Mouse (Mus musculus): Measurements from ENCODE around the gene Trim27.

Gene Trim27

GRCm38 (mm10) chr13:21179367-21179723, at the start of gene Trim27:
Gene Trim27 (plus strand): TSS chr13:21179445.
- DNase-seq: no peak

DNA sequence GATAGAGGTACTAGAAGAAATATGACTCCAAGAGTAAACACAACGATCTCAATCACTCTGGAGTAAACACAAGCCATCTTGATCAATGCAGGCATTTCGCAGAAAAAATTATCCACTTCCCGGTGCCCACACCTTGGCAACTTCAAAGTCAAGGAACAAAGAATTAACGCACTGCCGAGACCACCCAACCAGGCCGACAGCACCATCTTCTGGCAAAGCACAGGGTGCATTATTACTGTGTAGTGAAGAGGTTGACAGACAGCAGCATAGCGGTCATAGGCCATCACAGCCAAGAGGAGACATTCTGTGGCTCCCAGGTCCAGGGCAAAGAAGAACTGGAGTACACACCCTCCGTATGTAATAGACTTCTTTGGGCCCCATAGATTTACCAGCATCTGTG, 36.8 kb upstream of the Trim27 start:
- DNase-seq: no peak

GRCm38 (mm10) chr13:21145767-21146166, 33.5 kb upstream of the Trim27 start, which contains the start of gene Olfr1368:
Gene Olfr1368 (minus strand): TSS chr13:21145867.
- no peak for DNase-seq

DNA sequence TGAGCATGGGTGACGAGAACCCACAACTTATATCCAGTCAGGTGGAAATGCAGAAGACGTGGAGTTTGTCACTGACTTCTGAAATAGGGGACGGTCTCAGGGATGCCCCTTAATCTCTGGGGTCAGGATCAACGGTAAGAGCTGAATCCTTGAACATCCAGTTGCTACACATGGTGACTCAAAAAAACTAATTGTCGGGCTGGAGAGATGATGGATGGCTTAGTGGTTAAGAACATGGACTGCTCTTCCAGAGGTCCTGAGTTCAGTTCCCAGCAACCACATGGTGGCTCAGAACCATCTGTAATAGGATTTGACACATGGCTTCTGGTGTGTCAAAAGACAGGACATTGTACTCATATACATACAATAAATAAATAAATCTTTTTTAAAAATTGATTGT, 23.4 kb upstream of the Trim27 start:
- no peak for DNase-seq

GRCm38 (mm10) chr13:21158071-21158470, 21.2 kb upstream of the Trim27 start:
- no peak for DNase-seq

- peak; percentile 89 to 91 for DNase-seq
Measured at GRCm38 (mm10) chr13:21158785-21159474, 20.3 kb upstream of the Trim27 start.

- peak in 1 of 2 experiments; percentile 39 for DNase-seq
Measured at GRCm38 (mm10) chr13:21159475-21159819, 19.8 kb upstream of the Trim27 start.

DNA sequence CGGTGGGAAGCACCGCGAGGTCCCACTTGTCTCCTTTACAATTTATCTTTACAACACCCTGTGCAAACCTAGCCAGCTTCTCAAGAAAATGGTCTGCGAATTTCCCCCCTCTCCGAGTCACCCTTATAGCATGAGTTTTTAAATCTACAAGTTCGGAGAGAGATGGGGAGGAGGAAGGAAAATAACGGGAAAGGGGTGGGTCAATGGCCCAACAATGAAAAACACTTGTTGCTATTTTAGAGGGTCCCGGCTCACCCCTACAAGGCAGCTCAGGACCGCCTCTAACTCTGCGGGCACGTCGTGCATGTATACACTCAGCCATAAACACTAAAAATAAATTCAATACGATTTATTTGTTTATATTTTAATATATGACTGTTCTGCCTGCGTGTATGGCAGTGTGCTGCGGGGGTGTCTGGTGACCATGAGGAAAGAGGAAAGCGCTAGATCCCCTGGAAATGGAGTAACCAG, 19.2 kb upstream of the Trim27 start:
- peak in 1 of 2 experiments; percentile 24 for DNase-seq

GRCm38 (mm10) chr13:21160657-21161590, 18.3 kb upstream of the Trim27 start:
- DNase-seq: peak; percentile 82 to 92

GRCm38 (mm10) chr13:21161591-21161990, 17.7 kb upstream of the Trim27 start:
- DNase-seq: no peak

GRCm38 (mm10) chr13:21162591-21162990, 16.7 kb upstream of the Trim27 start:
- no peak for DNase-seq

DNA sequence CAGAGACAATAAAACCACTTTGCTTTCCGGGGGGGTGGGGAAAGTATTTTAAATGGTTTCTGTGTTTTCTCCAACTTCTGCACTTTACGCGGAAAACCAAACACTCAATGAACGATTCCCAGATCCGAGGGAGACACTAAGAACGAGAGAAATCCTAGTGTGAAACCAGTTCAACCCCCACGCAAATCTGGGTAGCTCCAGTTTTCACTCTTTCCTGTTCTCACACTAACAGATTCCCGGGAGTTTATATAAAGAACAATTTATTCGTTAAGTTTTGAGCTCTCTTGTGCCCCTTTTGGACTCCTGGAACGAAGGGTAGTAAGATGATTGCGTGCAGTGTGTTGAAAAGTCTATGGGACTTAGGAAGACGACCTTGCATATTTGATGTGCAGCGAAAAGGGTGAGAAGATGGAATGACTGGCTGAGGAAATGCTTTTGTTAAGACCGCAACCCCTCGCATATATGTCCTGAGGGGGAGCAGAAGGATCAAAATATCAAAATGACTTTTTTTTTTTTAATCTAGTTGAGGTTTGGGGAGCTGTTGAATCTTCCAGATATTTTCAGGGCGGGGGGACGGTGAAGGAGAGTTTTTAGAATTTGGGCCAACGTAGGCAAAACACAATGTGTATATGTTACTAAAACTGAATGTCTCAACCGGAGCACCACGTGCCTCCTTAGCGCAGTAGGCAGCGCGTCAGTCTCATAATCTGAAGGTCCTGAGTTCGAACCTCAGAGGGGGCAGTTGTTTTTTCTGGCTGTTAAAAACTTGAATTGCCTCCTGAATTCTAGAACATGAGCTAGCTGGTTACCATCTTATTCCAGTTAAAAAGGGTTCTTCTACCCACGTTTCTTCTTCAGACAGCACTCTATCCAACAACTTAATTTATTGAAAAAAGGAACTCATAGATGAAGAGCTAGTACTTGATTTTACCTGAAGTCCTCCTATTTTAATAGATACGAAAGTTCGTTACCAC, 12.0 kb upstream of the Trim27 start:
- DNase-seq: peak; percentile 69 to 82

- peak in 1 of 2 experiments; percentile 25 for DNase-seq
Measured at GRCm38 (mm10) chr13:21167910-21168300, 11.3 kb upstream of the Trim27 start.

DNA sequence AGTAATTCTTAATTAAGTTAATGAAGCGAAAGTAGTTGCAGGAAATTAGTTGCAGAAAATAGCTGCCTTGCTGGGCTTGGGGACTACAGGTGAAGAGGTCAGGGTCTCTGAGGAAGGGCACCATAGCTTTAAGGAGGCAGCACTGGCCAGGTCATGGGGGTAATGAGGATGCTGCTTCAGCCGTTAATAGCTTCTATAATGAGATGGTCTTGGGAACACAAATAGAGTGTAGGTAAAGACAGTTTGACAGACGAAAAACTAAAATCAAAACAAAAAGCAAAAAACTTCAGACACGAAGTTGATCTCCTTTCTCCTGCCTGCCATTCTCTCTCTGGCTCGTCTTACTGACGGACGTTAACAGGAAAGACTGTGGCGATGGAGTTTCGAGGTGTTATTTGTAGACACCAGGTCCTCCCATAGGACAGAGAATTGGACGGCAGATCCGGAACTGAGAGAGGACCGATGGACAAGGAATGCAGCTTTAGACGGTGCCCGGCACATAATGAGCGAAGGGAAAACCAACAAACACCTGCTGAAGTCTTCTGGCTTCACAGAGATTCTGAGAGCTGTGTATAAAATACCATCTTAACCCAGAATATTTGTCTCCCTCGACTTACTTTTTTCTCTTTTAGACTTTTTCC, 10.8 kb upstream of the Trim27 start:
- DNase-seq: peak; percentile 38 to 48

GRCm38 (mm10) chr13:21169121-21169656, 10.1 kb upstream of the Trim27 start:
- DNase-seq: peak in 1 of 2 experiments; percentile 23

DNA sequence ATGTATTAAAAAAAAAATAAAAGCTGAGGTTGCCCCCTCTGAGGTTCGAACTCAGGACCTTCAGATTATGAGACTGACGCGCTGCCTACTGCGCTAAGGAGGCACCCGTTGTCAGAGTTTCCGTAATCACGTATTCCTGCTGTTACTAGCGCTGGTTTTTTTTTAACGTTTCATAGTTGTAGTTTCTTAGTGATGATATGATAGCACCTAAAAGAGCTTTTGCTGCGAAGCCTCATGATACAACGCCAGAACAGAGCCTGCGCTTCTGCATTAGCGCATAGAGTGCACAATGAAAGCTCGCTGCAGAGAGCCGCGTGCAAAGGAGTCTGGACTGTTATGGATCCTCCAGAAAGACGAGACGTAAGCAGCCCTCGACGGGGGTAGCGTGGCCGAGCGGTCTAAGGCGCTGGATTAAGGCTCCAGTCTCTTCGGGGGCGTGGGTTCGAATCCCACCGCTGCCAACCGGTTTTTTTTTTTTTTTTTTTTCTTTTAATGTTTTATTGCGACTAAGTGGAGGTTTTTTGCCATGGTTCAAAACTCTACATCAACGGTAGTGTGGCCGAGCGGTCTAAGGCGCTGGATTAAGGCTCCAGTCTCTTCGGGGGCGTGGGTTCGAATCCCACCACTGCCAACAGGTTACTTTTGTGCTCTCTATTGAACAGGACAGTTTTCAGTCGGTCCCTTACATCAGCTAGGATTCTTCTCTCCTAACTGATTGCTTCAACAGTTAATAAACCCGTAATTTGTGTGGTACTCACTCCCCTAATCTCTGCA, 9.4 kb upstream of the Trim27 start:
- DNase-seq: peak; percentile 57 to 72

DNA sequence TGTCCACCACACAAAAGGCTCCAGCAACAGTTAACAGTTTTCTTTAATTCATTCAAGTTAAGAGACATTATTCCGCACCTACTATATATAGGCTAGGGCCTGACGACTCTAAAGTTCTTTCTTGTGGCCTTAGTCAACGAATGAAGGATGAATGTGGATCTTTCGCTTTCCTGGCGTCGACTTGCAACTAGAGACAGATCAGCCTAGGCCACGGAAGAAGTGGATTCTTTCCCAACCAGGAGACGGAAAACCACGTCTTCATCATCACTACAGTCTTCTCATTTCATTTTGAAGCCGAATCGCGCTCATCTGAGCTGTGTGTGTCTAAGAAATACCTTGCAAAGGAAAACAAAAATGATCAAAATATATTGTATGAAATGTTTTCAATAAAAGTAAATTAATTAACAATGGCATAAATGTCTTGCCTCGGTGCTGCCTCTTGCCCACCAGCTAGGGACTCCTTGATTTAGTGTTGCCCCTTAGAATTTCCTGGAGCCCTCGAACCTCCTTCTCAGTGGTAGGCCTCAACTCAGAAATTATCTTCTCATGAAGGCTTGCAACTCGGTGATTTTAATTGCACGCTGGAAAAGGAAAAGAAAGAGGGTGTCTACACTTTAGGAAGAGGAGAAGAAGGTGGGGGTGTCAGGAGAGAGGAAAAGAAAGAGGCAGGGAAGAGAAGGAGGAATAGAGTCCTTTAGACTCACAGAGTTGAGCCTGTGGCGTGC, 8.7 kb upstream of the Trim27 start:
- no peak for DNase-seq

DNA sequence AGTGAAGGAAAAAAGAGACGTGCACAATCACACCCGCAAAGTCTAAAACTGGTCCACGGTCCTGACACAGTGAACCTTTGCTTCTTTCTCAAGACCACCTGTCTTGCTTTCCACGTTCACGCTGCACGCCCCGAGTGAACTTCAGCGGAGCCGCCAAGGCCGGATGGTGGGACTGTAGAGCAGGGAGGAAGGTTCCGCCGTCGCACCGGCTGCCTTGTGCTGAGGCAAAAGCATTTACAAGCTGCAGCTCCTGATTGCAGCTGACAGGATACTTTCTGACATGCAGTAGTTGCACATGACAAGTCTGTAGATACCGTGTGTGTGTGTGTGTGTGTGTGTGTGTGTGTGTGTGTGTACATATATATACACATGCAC, 8.1 kb upstream of the Trim27 start:
- DNase-seq: peak in 1 of 2 experiments; percentile 31

DNA sequence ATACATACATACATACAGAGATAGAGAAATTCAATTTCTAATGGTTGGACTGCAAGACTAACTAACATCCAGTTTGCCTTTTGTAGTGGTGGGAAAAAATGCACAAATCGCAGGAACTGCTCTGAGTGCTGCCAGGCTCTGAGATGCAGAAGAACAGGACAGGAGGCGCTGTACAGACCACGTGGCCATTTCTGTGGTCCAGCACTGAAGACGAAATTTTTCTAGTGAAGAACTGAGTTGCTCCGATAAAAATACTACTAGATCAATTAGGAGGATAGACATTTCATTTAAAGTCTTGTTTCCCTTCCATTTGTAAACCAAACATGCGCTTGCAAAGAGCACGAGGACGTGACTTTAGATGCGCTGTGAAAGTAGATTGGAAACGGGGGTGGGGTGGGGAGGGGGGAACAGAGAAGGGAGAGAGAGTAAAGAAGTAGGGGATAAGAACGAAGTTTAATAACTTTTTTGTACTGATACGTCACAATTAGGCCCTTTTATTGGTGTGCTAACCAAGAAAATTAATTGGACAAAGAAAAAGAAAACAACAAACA, 7.6 kb upstream of the Trim27 start:
- peak; percentile 30 to 35 for DNase-seq
